Mouse (Mus musculus) hindbrain, embryonic 14.5 days (tissue): ENCODE results near the gene Rpl7a. TPM values are rescaled to one million over a fixed set of nuclear protein-coding genes. Genes with fewer than 3 reads are reported as not detected.

Experiments
- ATAC-seq: fragments of 200-750 bp; cut with Nextera tagmentation; 2 replicates; pipeline ENCODE4 v1.8.0; 2017; ENCODE audit warnings: moderate number of reproducible peaks, mild to moderate bottlenecking, moderate TSS enrichment, moderate library complexity; ENCODE audit not compliant: low FRiP score
- DNase-seq: peaks from one replicate; pipeline ENCODE4 v3.0.0-alpha.2; 2015; ENCODE audit warnings: low spot score
- H3K27ac ChIP-seq: fragments of 300-500 bp; sonication (generic); 2 replicates; pipeline ENCODE4 v1.5.1; 2014; ENCODE audit warnings: mild to moderate bottlenecking, moderate library complexity
- H3K27me3 ChIP-seq: fragments of 300-500 bp; sonication (generic); 2 replicates; pipeline ENCODE4 v1.6.1; 2014; ENCODE audit warnings: mild to moderate bottlenecking, low read length, mixed read lengths; ENCODE audit not compliant: control insufficient read depth, insufficient read depth
- H3K36me3 ChIP-seq: fragments of 300-500 bp; sonication (generic); replicated peaks from 2 replicates; pipeline ENCODE4 v1.6.1; 2014; ENCODE audit not compliant: control insufficient read depth, insufficient read depth
- H3K4me1 ChIP-seq: fragments of 300-500 bp; sonication (generic); replicated peaks from 2 replicates; pipeline ENCODE4 v1.6.1; 2014; ENCODE audit warnings: antibody characterized with exemption, low read length, mixed read lengths; ENCODE audit not compliant: control insufficient read depth, insufficient read depth
- H3K4me2 ChIP-seq: fragments of 300-500 bp; sonication (generic); replicated peaks from 2 replicates; pipeline ENCODE4 v1.6.1; 2014; ENCODE audit warnings: mild to moderate bottlenecking, moderate library complexity
- H3K4me3 ChIP-seq: fragments of 300-500 bp; sonication (generic); replicated peaks from 2 replicates; pipeline ENCODE4 v1.5.1; 2014; ENCODE audit warnings: mild to moderate bottlenecking, low read length
- H3K9ac ChIP-seq: fragments of 300-500 bp; sonication (generic); 2 replicates; pipeline ENCODE4 v1.6.1; 2014
- H3K9me3 ChIP-seq: fragments of 300-500 bp; sonication (generic); 2 replicates; pipeline ENCODE4 v1.6.1; 2016; ENCODE audit warnings: low read length; ENCODE audit not compliant: control insufficient read depth
- WGBS: fragments of 180-500 bp; shearing (Covaris S2); extraction: QIAGEN DNeasy Blood & Tissue Kit; methylation state at CpG from one replicate; pipeline ENCODE4 v1.1.7; 2014; 5-methylcytosine and 5-hydroxymethylcytosine counted together
- polyA plus RNA-seq: library from polyadenylated mRNA; unstranded; fragments of >200 nt; fragmentation: Nextera tagmentation; extraction: Ambion mirVana; gene quantifications from 2 replicates; pipeline ENCODE4 v1.2.1, GENCODE M21; 2014

The Rpl7a gene
- polyA plus RNA-seq, 1 experiment from 2014 or later = 494 TPM

DNA sequence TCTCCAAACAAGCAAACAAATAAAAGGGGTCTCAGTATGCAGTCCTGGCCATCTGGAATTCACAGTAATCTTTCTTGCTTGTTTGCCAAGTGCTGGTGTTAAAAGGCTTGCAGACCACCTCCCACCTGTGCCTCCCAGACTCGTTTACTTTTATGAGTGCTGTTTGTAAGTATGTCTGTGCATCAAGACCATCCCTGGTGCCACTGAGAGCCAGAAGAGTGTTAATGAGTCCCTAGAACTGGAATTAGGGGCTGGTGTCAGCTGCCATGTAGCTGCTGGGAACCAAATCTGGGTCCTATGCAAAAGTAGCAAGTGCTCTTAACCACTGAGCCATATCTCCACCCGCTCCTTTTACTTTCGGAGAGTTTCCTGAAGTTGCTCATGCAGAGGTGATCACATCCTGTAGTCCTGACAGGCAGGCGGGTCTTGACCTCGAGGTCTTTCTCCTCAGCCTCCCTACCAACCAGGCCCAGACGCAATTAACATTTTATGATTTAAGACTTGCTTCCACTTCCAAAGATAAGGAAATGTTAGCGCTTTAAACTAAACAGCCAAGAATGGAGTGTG lies 8.6 kb upstream of the Rpl7a start:
- H3K27ac ChIP-seq = no peak overlapping the region
- WGBS = 18% methylated on average over 7 of the region's 7 CpGs
- peaks cover 16% of the 10 kb centered on the region for H3K4me1 ChIP-seq
- H3K36me3 ChIP-seq = peaks cover 60% of the 10 kb centered on the region
- peak overlapping the region; percentile 64 for H3K4me3 ChIP-seq
- no peak for ATAC-seq
- DNase-seq = no peak
- H3K4me2 ChIP-seq = peak overlapping the region; percentile 64
- no peaks in the 10 kb centered on the region for H3K27me3 ChIP-seq
- H3K9me3 ChIP-seq = no peaks in the 10 kb centered on the region
- peak overlapping the region; percentile 77 for H3K9ac ChIP-seq

DNA sequence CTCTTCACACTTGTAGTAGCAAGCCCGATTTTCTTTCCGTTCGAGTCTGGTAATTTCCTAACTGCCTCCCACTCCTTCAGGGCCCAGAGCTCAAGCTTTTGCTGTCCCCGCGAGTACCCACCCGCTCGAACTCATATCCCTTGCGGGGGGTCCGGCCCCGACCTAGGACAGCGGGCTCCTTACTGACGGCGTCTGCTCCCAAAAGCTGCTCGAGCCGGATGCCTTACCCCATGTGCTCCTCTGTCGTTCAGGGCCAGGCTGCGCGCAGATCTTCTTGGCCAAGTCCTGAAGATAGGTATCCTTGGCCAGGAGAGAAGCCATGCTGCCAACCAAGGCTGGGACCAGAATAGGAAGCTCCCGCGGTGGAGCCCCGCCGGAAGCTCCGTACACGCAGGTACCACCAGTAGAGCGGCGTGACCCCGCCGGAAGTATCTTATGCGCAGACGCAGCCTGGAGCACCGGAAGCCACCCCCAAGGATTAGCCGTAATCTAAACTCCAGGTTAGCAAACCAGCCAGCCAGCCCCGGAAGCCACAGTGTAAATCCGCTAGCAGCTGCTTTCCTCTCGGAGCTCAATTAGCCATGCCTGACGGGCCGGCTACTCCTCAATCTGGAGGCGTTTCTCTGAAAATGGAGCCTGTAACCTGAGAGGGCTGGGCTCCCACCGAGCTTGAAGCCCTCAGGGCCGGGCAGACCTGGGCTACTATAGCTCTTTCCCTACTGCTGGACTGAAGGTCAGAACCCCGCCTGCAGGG lies 7.9 kb upstream of the Rpl7a start, which contains the start of gene Surf6:
Gene Surf6, minus strand, starts transcription at position 413 of the 754 bp plus-strand sequence.
- peaks cover 60% of the 10 kb centered on the region for H3K36me3 ChIP-seq
- peak within 1 kb of the TSS; percentile 64 for H3K4me3 ChIP-seq
- no peaks in the 10 kb centered on the region for H3K27me3 ChIP-seq
- ATAC-seq = peak; percentile 96
- WGBS = under 1% methylated on average over 41 of the region's 41 CpGs
- H3K4me2 ChIP-seq = peak within 1 kb of the TSS; percentile 64
- DNase-seq = peak; percentile 94
- peak within 1 kb of the TSS; percentile 77 for H3K9ac ChIP-seq
- H3K27ac ChIP-seq = peak within 1 kb of the TSS; percentile 92
- no peaks in the 10 kb centered on the region for H3K9me3 ChIP-seq
- peaks cover 19% of the 10 kb centered on the region for H3K4me1 ChIP-seq

DNA sequence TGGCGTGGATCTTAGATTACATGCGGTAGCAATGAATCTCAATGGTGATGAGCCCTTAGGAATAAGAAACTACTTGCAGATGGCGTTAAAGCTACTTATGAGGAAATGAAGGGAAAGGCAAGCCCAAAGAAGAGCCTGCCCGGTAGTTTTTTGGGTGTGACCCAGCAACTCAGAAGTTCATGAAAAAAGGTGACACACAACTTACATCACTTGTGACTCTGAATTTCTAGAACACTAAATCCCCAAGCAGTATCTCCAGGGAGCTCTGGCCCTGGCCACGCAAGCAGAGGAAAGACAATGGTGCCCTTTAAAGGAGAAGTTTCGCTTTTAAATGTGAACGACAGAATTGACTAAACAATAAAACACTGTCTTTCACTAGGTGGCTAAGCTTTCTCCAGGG lies 7.3 kb upstream of the Rpl7a start:
- DNase-seq = no peak

DNA sequence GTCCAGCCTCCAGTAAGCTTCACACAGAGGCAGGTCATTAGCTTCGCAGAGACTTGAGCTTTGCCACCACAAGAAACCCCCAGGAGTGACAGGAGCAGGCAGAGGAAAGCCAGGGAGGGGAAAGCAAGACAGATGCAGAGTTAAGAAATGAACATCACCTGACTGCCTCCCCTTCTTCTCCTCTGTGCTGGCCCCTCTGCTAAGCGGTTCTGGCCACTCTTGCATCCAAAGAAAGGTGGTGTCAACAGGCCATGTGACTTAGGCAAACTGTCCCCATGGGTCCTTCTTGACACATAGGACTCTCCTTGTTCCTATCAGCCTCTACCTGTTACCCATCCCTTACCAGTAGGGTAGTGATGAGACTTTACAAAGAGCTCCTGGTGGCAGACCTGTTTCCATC lies 4.6 kb upstream of the Rpl7a start:
- Histone ChIP-seq H3K9me3 (no peaks in the 10 kb centered on the region), H3K4me1 (peaks cover 36% of the 10 kb centered on the region), H3K4me2 (no peak overlapping the region), H3K9ac (no peak overlapping the region), H3K27ac (no peak overlapping the region), H3K36me3 (peaks cover 44% of the 10 kb centered on the region), H3K27me3 (no peaks in the 10 kb centered on the region), H3K4me3 (no peak overlapping the region)
- 90% methylated on average over 2 of the region's 2 CpGs for WGBS
- DNase-seq = no peak
- ATAC-seq = no peak

More for the DNA sequence above, 7.3 kb upstream of the Rpl7a start:
- H3K4me3 ChIP-seq = peak overlapping the region; percentile 64
- 12% methylated on average over 7 of the region's 7 CpGs for WGBS
- peak overlapping the region; percentile 64 for H3K4me2 ChIP-seq
- peak overlapping the region; percentile 77 for H3K9ac ChIP-seq
- H3K27me3 ChIP-seq = no peaks in the 10 kb centered on the region
- H3K27ac ChIP-seq = peak overlapping the region; percentile 92
- peaks cover 60% of the 10 kb centered on the region for H3K36me3 ChIP-seq
- H3K4me1 ChIP-seq = peaks cover 22% of the 10 kb centered on the region
- ATAC-seq = no peak
- H3K9me3 ChIP-seq = no peaks in the 10 kb centered on the region

DNA sequence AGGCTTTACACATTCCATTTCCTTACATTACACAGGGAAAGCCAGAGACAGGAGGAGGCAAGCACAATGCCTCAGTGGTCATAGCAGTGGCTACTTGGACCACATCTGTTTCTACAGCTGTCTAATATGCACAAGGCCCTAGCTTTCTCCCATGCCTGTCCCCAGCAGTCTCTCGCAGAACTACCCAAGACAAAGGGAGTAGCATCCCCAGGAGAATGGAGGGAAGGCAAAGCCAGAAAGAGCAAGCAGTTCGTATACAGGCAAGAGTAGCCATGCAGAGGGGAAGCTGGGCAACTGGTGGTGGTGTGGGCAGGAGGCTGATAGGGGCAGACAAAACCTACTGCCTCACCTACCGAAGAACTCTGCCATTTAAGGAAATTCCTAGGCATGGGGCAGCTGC lies 4.1 kb upstream of the Rpl7a start:
- peaks cover 36% of the 10 kb centered on the region for H3K4me1 ChIP-seq
- no peak overlapping the region for H3K9ac ChIP-seq
- H3K4me3 ChIP-seq = no peak overlapping the region
- H3K4me2 ChIP-seq = no peak overlapping the region
- no peaks in the 10 kb centered on the region for H3K27me3 ChIP-seq
- H3K36me3 ChIP-seq = peaks cover 44% of the 10 kb centered on the region
- WGBS = 83% methylated on average over 3 of the region's 3 CpGs
- no peaks in the 10 kb centered on the region for H3K9me3 ChIP-seq
- DNase-seq = no peak
- H3K27ac ChIP-seq = no peak overlapping the region
- no peak for ATAC-seq

DNA sequence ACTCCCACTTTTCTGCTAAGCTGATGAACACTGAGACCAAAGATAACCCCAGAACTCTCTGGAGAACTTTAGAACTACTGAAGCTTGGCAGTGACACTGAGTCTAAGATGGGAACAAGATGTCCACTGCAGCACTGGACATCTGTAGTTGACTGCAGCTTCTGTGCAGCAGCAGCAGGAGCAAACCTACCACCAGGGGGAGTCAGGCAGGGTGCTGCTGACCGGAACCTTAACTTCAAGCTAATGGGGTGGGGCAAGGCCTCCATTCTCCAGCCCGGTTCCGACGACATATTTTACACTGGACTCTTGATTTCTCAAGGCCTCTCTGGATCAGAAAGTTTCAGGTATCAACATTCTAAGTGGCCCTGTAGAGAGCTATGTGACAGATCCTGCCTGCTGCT lies 3.5 kb upstream of the Rpl7a start:
- 62% methylated on average over 4 of the region's 4 CpGs for WGBS
- peaks cover 50% of the 10 kb centered on the region for H3K36me3 ChIP-seq

DNA sequence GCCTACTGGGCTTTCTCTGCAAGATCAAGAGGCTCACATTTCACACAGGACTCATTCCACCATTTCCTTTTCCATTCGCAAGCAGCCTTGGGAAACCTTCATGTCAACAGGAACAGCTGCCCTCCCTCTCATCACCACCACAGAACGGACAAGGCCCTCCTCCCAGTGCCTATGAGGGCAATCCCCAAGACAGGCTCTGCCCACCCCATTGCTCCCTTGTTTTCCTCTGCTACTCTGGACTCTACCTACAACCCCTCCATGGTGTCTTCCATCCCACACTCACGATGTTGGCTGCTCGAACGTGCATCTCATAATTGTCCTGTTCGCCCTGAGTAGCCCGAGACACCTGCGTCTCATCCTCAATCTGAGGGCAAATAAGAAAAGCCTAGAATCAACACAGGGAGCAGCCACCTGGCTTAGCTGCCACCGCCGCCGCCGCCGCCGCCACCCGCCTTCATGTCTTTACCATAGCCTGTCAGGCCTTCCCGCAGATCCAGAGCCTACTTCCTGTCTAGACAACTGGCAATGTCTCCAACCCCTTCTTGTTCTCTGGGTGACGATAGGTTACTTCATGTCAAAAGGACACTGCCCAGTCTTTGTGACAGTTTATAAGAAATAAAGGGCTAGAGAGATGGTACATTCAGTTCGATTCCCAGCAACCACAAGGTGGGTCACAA lies 1.7 kb upstream of the Rpl7a start:
- WGBS = 90% methylated on average over 18 of the region's 18 CpGs

More for the DNA sequence above, 3.5 kb upstream of the Rpl7a start:
- no peaks in the 10 kb centered on the region for H3K27me3 ChIP-seq
- H3K9ac ChIP-seq = no peak overlapping the region
- H3K4me3 ChIP-seq = no peak overlapping the region
- H3K9me3 ChIP-seq = no peaks in the 10 kb centered on the region
- no peak overlapping the region for H3K4me2 ChIP-seq
- ATAC-seq (no peak), DNase-seq (no peak)
- peaks cover 38% of the 10 kb centered on the region for H3K4me1 ChIP-seq
- no peak overlapping the region for H3K27ac ChIP-seq

DNA sequence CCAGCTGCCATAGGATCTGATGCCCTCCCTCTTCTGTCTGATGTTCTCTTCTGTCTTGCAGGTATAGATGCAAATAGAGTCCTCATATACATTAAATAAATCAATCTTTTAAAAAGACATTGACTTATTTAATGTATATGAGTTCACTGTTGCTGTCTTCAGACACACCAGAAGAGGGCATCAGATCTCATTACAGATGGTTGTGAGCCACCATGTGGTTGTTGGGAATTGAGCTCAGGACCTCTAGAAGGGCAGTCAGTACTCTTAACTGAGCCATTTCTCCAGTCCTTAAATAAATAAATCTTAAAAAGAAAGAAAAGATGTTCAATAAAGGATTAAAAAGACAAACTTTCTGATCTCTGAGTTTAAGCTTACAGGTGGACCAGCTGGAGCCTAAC lies 1.2 kb upstream of the Rpl7a start:
- Histone ChIP-seq H3K9me3 (no peaks in the 10 kb centered on the region), H3K4me2 (peak overlapping the region; percentile 78), H3K4me3 (peak overlapping the region; percentile 78), H3K36me3 (peaks cover 72% of the 10 kb centered on the region), H3K27me3 (no peaks in the 10 kb centered on the region), H3K27ac (no peak overlapping the region), H3K4me1 (peaks cover 31% of the 10 kb centered on the region), H3K9ac (peak overlapping the region; percentile 84)
- ATAC-seq (no peak), DNase-seq (no peak)

More for the DNA sequence above, 1.7 kb upstream of the Rpl7a start:
- peak overlapping the region; percentile 78 for H3K4me2 ChIP-seq
- no peak overlapping the region for H3K27ac ChIP-seq
- no peak for ATAC-seq
- no peaks in the 10 kb centered on the region for H3K9me3 ChIP-seq
- peaks cover 67% of the 10 kb centered on the region for H3K36me3 ChIP-seq
- H3K9ac ChIP-seq = peak overlapping the region; percentile 84
- H3K4me1 ChIP-seq = peaks cover 33% of the 10 kb centered on the region
- H3K27me3 ChIP-seq = no peaks in the 10 kb centered on the region
- H3K4me3 ChIP-seq = peak overlapping the region; percentile 78
- DNase-seq = no peak

DNA sequence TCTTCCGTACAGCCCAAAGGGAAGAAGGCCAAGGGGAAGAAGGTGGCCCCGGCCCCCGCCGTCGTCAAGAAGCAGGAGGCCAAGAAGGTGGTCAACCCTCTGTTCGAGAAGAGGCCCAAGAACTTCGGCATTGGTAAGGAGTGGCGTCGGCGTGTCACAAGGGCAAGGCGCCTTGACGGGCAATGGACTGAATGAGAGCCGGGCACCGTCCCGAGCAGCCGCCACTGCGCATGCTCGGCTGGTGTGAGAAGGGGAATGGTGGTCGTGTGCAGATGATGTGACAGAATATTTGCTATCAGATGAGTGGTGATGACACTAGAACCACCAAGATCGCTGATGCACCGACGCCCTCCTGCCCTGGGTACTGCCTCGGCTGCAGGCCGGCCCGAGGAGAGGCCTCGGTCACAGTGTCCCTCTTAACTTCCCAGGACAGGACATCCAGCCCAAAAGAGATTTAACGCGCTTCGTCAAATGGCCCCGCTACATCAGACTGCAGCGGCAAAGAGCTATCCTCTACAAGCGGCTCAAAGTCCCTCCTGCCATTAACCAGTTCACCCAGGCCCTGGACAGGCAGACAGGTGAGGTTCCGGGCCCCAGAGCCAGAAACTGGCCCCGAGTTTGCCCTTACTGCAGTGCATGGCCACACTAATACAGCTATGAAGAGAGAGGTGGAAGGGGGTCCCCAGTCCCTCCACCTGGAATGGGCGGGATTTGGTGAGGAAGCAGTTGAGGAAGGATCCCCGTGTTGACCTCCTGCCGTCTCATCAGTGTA lies 616 bp downstream of the Rpl7a start:
- peak overlapping the region; percentile 100 for H3K4me2 ChIP-seq
- peak overlapping the region; percentile 78 for H3K4me3 ChIP-seq
- peak overlapping the region; percentile 91 for H3K27ac ChIP-seq
- no peaks in the 10 kb centered on the region for H3K27me3 ChIP-seq
- no peaks in the 10 kb centered on the region for H3K9me3 ChIP-seq
- 2% methylated on average over 33 of the region's 37 CpGs for WGBS
- H3K36me3 ChIP-seq = peaks cover 59% of the 10 kb centered on the region
- H3K9ac ChIP-seq = peak overlapping the region; percentile 91
- ATAC-seq (peak; percentile 51), DNase-seq (peak; percentile 72)
- H3K4me1 ChIP-seq = peaks cover 39% of the 10 kb centered on the region
